Mouse (Mus musculus) brain, embryonic 14.5 days (tissue): ENCODE results near the gene Ankrd39.

Experiments used
- CTCF ChIP-seq: fragments of 200-500 bp; IDR thresholded peaks from 2 replicates; pipeline ENCODE4 v1.5.1; 2012; ENCODE audit warnings: inconsistent platforms, mild to moderate bottlenecking, moderate library complexity, borderline replicate concordance; ENCODE audit not compliant: insufficient read depth, insufficient read length; ENCODE audit errors: extremely low read depth
- POLR2A ChIP-seq: fragments of 200-500 bp; IDR thresholded peaks from 2 replicates; pipeline ENCODE4 v1.6.1; 2012; ENCODE audit warnings: mild to moderate bottlenecking, inconsistent platforms, borderline replicate concordance; ENCODE audit not compliant: poor library complexity, insufficient read depth, insufficient read length, severe bottlenecking; ENCODE audit errors: extremely low read depth

GRCm38 (mm10) chr1:36558031-36558993 lies 11.1 kb upstream of the Ankrd39 start, which contains the start of gene Sema4c:
- TF ChIP-seq CTCF (no peak), POLR2A (peak; percentile 93)
